ENCODE assay signal across 19 mouse cellular contexts in the genomic region with DNA sequence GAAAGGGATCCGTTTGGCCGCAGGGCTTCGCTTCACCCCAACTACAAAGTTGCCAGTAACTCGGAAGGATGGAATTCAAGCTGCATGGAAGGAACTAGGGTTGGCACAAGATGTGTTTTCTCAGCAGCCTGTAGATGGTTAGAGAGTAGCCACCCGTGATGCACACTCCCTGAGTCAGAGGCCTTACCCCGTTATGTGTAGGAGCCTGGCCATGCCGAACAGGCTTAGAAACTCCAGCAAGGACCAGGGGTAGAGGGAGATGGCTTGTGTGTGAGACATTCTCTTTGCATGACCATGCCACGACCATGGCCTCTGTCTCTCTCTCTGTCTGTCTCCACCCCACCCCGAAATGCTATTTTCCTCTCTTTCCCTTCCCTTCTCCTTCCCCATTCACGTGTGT. TPM values are rescaled to one million over a fixed set of nuclear protein-coding genes. Genes with fewer than 3 reads are reported as not detected.
A peak's percentile ranks its signal among the peaks of the same experiment; 100 is the strongest.
DNase-seq lines count a peak whose midpoint lies in the region; ATAC-seq and TF ChIP-seq lines count a peak whose summit lies in the region.
"Had no signal": no experiment of that assay in that cellular context is flagged by ENCODE, and none has a peak within 500 bp of the region (broad histone marks: within the 10 kb centered on the region; RNA-seq: fewer than 3 reads in every experiment).

No protein-coding gene starts in this region.

- no peaks in the 10 kb centered on the region; the same call in 1 of the 2 replicates for H3K27me3 ChIP-seq in heart, embryonic 10.5 days (ENCODE audit: insufficient read depth, poor library complexity, severe bottlenecking)
- no peaks in the 10 kb centered on the region for H3K27me3 ChIP-seq in midbrain, embryonic 10.5 days (ENCODE audit: low read depth, poor library complexity, severe bottlenecking)
- no peaks in the 10 kb centered on the region for H3K27me3 ChIP-seq in midbrain, postnatal 0 days (ENCODE audit: insufficient read depth, low read length)

- H3K9ac ChIP-seq in midbrain, postnatal 0 days (replicated peaks; ENCODE audit: low read length, poor library complexity, severe bottlenecking), result no peak overlapping the region
- H3K9ac ChIP-seq: forebrain, postnatal 0 days had no signal

- no peak for ATAC-seq in midbrain, postnatal 0 days (ENCODE audit: low FRiP score)
- ATAC-seq: CD4-positive, CD25-positive, alpha-beta regulatory T cell, adult 4 months had no signal

- WGBS in heart, embryonic 10.5 days, result 73% methylated on average over 10 of the region's 10 CpGs
- WGBS in midbrain, embryonic 10.5 days, result 81% methylated on average over 10 of the region's 10 CpGs
- WGBS in midbrain, postnatal 0 days, result 72% methylated on average over 10 of the region's 10 CpGs

- DNase-seq in heart, embryonic 10.5 days (ENCODE audit: low spot score), result no peak
- no peak for DNase-seq in heart, postnatal 25 days (ENCODE audit: low spot score)
- no peak for DNase-seq in midbrain, embryonic 10.5 days (ENCODE audit: low spot score)
- DNase-seq in midbrain, postnatal 0 days (ENCODE audit: low spot score), result no peak
- peak; percentile 35 for DNase-seq in skeletal muscle tissue, adult 2 months (ENCODE audit: low read depth, low spot score)
- DNase-seq in right cerebral cortex, adult 2 months (ENCODE audit: low spot score in 2 of 2), result no peak
- DNase-seq in B cell, adult 2 months, result no peak
- DNase-seq: adrenal gland, adult 8-10 months; forebrain, postnatal 0 days; gastrocnemius, postnatal 10 days; kidney, adult 9 months; lung, adult 18-20 months; thymus, adult 18-20 months had no signal

- H3K9me3 ChIP-seq in heart, embryonic 10.5 days, result no peaks in the 10 kb centered on the region
- H3K9me3 ChIP-seq in midbrain, embryonic 10.5 days (replicated peaks), result no peaks in the 10 kb centered on the region
- H3K9me3 ChIP-seq in midbrain, postnatal 0 days (ENCODE audit: low read length), result no peaks in the 10 kb centered on the region
- H3K9me3 ChIP-seq: embryonic facial prominence, embryonic 13.5 days had no signal

- TF ChIP-seq CTCF in midbrain, postnatal 0 days (IDR thresholded peaks at IDR 0.05), result no peak
- TF ChIP-seq CTCF in embryonic fibroblast, embryonic 13.5 days (IDR thresholded peaks at IDR 0.05; ENCODE audit: borderline replicate concordance, insufficient read depth, low read length), result no peak

- intact Hi-C loops in heart, postnatal 25 days (cut with DNase I), result loop anchor here (10.0 kb wide), 1 partner anchor 167 kb away; no protein-coding TSS in a partner anchor

- H3K4me2 ChIP-seq in midbrain, postnatal 0 days (ENCODE audit: low read depth, low read length, poor library complexity, severe bottlenecking), result no peak overlapping the region

- peak overlapping the region; percentile 82; the same call in 1 of the 2 replicates for H3K27ac ChIP-seq in heart, embryonic 10.5 days
- H3K27ac ChIP-seq in midbrain, embryonic 10.5 days (replicated peaks), result 0 out of 2 replicates have a peak overlapping the region, but pooled peaks have one; percentile 7
- H3K27ac ChIP-seq in midbrain, postnatal 0 days (ENCODE audit: low read depth, low read length), result no peak overlapping the region
- peak overlapping the region; percentile 98 for H3K27ac ChIP-seq in embryonic fibroblast, embryonic 13.5 days (ENCODE audit: insufficient read depth, low read length)
- H3K27ac ChIP-seq: hindbrain, postnatal 0 days had no signal

- H3K4me1 ChIP-seq in heart, embryonic 10.5 days, result peaks cover 21% of the 10 kb centered on the region
- peaks cover 7% of the 10 kb centered on the region for H3K4me1 ChIP-seq in midbrain, embryonic 10.5 days
- H3K4me1 ChIP-seq in midbrain, postnatal 0 days (ENCODE audit: insufficient read depth, low read length), result no peaks in the 10 kb centered on the region; the same call in 1 of the 2 replicates
- H3K4me1 ChIP-seq in embryonic fibroblast, embryonic 13.5 days (ENCODE audit: control insufficient read depth, insufficient read depth, low read length), result peaks cover 19% of the 10 kb centered on the region

- H3K4me3 ChIP-seq in heart, embryonic 10.5 days, result no peak overlapping the region
- no peak overlapping the region for H3K4me3 ChIP-seq in midbrain, embryonic 10.5 days
- no peak overlapping the region for H3K4me3 ChIP-seq in midbrain, postnatal 0 days (ENCODE audit: low read depth, low read length)
- no peak overlapping the region for H3K4me3 ChIP-seq in embryonic fibroblast, embryonic 13.5 days (ENCODE audit: insufficient read depth, low read length)
- H3K4me3 ChIP-seq: embryonic facial prominence, embryonic 13.5 days had no signal

- peak; percentile 60 for TF ChIP-seq POLR2A in embryonic fibroblast, embryonic 13.5 days (IDR thresholded peaks at IDR 0.05; ENCODE audit: low read depth, low read length)

- H3K36me3 ChIP-seq in heart, embryonic 10.5 days, result no peaks in the 10 kb centered on the region
- H3K36me3 ChIP-seq in midbrain, embryonic 10.5 days, result no peaks in the 10 kb centered on the region
- H3K36me3 ChIP-seq in midbrain, postnatal 0 days (ENCODE audit: insufficient read depth, low read length), result no peaks in the 10 kb centered on the region
- H3K36me3 ChIP-seq: embryonic facial prominence, embryonic 13.5 days had no signal

RNA-seq across cellular contexts. Expression of gene Trim56, which starts 13.9 kb away (rescaled TPM):
- polyA plus RNA-seq in heart, embryonic 10.5 days (2016; fragmentation: Nextera tagmentation; extraction: Ambion mirVana), result 6.4 and 7.4 TPM in 2 replicates
- total RNA-seq in heart, postnatal 25 days (2021), result 10 to 100 TPM; 18.0 to 22.0 TPM
- 3.9 and 5.4 TPM in 2 replicates for polyA plus RNA-seq in midbrain, embryonic 10.5 days (2016; fragmentation: Nextera tagmentation; extraction: Ambion mirVana)
- total RNA-seq in midbrain, postnatal 0 days (2014; rRNA removed), result 3.7 and 5.4 TPM in 2 replicates
- 1.2 and 1.4 TPM in 2 replicates for polyA plus RNA-seq in midbrain, postnatal 0 days (2015; fragmentation: Nextera tagmentation; extraction: Ambion mirVana)
- 20.2 and 23.4 TPM in 2 replicates for polyA plus RNA-seq in embryonic fibroblast, embryonic 13.5 days (2011; ENCODE audit: insufficient read length, low read depth, missing spikeins)

RNA-seq across cellular contexts. Expression of gene Serpine1, which starts 30.0 kb away (rescaled TPM):
- polyA plus RNA-seq in heart, embryonic 10.5 days (2016; fragmentation: Nextera tagmentation; extraction: Ambion mirVana), result 0.07 and 0.51 TPM in 2 replicates
- 10 to 100 TPM; 18.3 to 27.6 TPM for total RNA-seq in heart, postnatal 25 days (2021)
- 0.07 and 0.11 TPM in 2 replicates for polyA plus RNA-seq in midbrain, embryonic 10.5 days (2016; fragmentation: Nextera tagmentation; extraction: Ambion mirVana)
- 3.3 and 3.7 TPM in 2 replicates for total RNA-seq in midbrain, postnatal 0 days (2014; rRNA removed)
- 0.06 and 0.30 TPM in 2 replicates for polyA plus RNA-seq in midbrain, postnatal 0 days (2015; fragmentation: Nextera tagmentation; extraction: Ambion mirVana)
- 646 and 1,921 TPM in 2 replicates for polyA plus RNA-seq in embryonic fibroblast, embryonic 13.5 days (2011; ENCODE audit: insufficient read length, low read depth, missing spikeins)

RNA-seq across cellular contexts. Expression of gene Muc3, which starts 47.0 kb away (rescaled TPM):
- not detected in 2 replicates for polyA plus RNA-seq in heart, embryonic 10.5 days (2016; fragmentation: Nextera tagmentation; extraction: Ambion mirVana)
- not detected for total RNA-seq in heart, postnatal 25 days (2021)
- polyA plus RNA-seq in midbrain, embryonic 10.5 days (2016; fragmentation: Nextera tagmentation; extraction: Ambion mirVana), result not detected in 2 replicates
- total RNA-seq in midbrain, postnatal 0 days (2014; rRNA removed), result not detected in 2 replicates
- polyA plus RNA-seq in midbrain, postnatal 0 days (2015; fragmentation: Nextera tagmentation; extraction: Ambion mirVana), result not detected in 2 replicates
- polyA plus RNA-seq in embryonic fibroblast, embryonic 13.5 days (2011; ENCODE audit: insufficient read length, low read depth, missing spikeins), result not detected in 2 replicates
- total RNA-seq: adrenal gland, adult 8-10 months; forebrain, postnatal 0 days; gastrocnemius, postnatal 10 days; hindbrain, postnatal 0 days; layer of hippocampus, adult 8-10 months; left cerebral cortex, postnatal 14 days had no signal
- polyA plus RNA-seq: CD4-positive, CD25-positive, alpha-beta regulatory T cell, adult 4 months; embryonic facial prominence, embryonic 13.5 days; forebrain, postnatal 0 days; hindbrain, postnatal 0 days had no signal

RNA-seq across cellular contexts. Expression of gene Ap1s1, which starts 56.1 kb away (rescaled TPM):
- 177 and 178 TPM in 2 replicates for polyA plus RNA-seq in heart, embryonic 10.5 days (2016; fragmentation: Nextera tagmentation; extraction: Ambion mirVana)
- total RNA-seq in heart, postnatal 25 days (2021), result 10 to 100 TPM; 34.4 to 43.0 TPM
- 209 and 228 TPM in 2 replicates for polyA plus RNA-seq in midbrain, embryonic 10.5 days (2016; fragmentation: Nextera tagmentation; extraction: Ambion mirVana)
- total RNA-seq in midbrain, postnatal 0 days (2014; rRNA removed), result 139 and 144 TPM in 2 replicates
- 308 and 311 TPM in 2 replicates for polyA plus RNA-seq in midbrain, postnatal 0 days (2015; fragmentation: Nextera tagmentation; extraction: Ambion mirVana)
- polyA plus RNA-seq in embryonic fibroblast, embryonic 13.5 days (2011; ENCODE audit: insufficient read length, low read depth, missing spikeins), result 149 and 166 TPM in 2 replicates

Comparison
In these comparisons a context has a peak if more than half of its experiments do, and no peak if none do; other contexts are left out.
1. RNA of gene Serpine1, which starts 30.0 kb away (polyA plus RNA-seq): 646 to 1,921 TPM in embryonic fibroblast, embryonic 13.5 days; 0.07 to 0.51 TPM in heart, embryonic 10.5 days, 0.06 to 0.30 TPM in midbrain, postnatal 0 days and 0.07 to 0.11 TPM in midbrain, embryonic 10.5 days; every median in the first group is over 100 times any median in the second.